7 mouse cellular contexts compared by ENCODE assay signal in genomic region chr15:79951226-79951625, GRCm38 (mm10). TPM values are rescaled to one million over a fixed set of nuclear protein-coding genes. Genes with fewer than 3 reads are reported as not detected.
DNase-seq lines count a peak whose midpoint lies in the region; ATAC-seq and TF ChIP-seq lines count a peak whose summit lies in the region.

No protein-coding gene starts in this region.

- peak overlapping the region; percentile 67 for H3K4me2 ChIP-seq in forebrain, embryonic 13.5 days
- peak overlapping the region; percentile 65 for H3K4me2 ChIP-seq in hindbrain, embryonic 15.5 days
- H3K4me2 ChIP-seq in midbrain, postnatal 0 days (ENCODE audit: low read depth, low read length, poor library complexity, severe bottlenecking): peak overlapping the region; percentile 62; the same call in 1 of the 2 replicates

- WGBS in forebrain, embryonic 13.5 days: 78% methylated on average over 6 of the region's 6 CpGs
- 81% methylated on average over 6 of the region's 6 CpGs for WGBS in hindbrain, embryonic 15.5 days
- 68% methylated on average over 6 of the region's 6 CpGs for WGBS in midbrain, postnatal 0 days

- no peaks in the 10 kb centered on the region; the same call in 1 of the 2 replicates for H3K27me3 ChIP-seq in forebrain, embryonic 13.5 days
- H3K27me3 ChIP-seq in hindbrain, embryonic 15.5 days: no peaks in the 10 kb centered on the region
- no peaks in the 10 kb centered on the region for H3K27me3 ChIP-seq in midbrain, postnatal 0 days (ENCODE audit: insufficient read depth, low read length)

- no peak for TF ChIP-seq CTCF in left cerebral cortex, adult 2 months (IDR thresholded peaks at IDR 0.05)
- TF ChIP-seq CTCF in midbrain, postnatal 0 days (IDR thresholded peaks at IDR 0.05): no peak

- H3K9me3 ChIP-seq in forebrain, embryonic 13.5 days (replicated peaks): no peaks in the 10 kb centered on the region
- H3K9me3 ChIP-seq in hindbrain, embryonic 15.5 days: no peaks in the 10 kb centered on the region
- H3K9me3 ChIP-seq in midbrain, postnatal 0 days (ENCODE audit: low read length): no peaks in the 10 kb centered on the region

- H3K27ac ChIP-seq in left cerebral cortex, adult 2 months: peak overlapping the region; percentile 77
- H3K27ac ChIP-seq in forebrain, embryonic 13.5 days: peak overlapping the region; percentile 51; the same call in 1 of the 2 replicates
- peak overlapping the region; percentile 73 for H3K27ac ChIP-seq in hindbrain, embryonic 15.5 days (replicated peaks)
- H3K27ac ChIP-seq in midbrain, postnatal 0 days (ENCODE audit: low read depth, low read length): peak overlapping the region; percentile 67

- no peak for ATAC-seq in forebrain, embryonic 13.5 days
- ATAC-seq in hindbrain, embryonic 15.5 days (ENCODE audit: low FRiP score, low read depth): no peak
- no peak for ATAC-seq in midbrain, postnatal 0 days (ENCODE audit: low FRiP score)

- intact Hi-C loops in left cerebral cortex, adult 2 months (cut with DNase I): loop anchor here (2.0 kb wide), 1 partner anchor 60 kb away; no protein-coding TSS in a partner anchor
- intact Hi-C loops in left cerebral cortex, postnatal 14 days (cut with DNase I): loop anchor here (2.0 kb wide), 1 partner anchor 56 kb away; no protein-coding TSS in a partner anchor

- no peak for DNase-seq in left cerebral cortex, adult 2 months (ENCODE audit: extremely low spot score in 1 of 2, low spot score in 2 of 2)
- no peak for DNase-seq in left cerebral cortex, postnatal 14 days (ENCODE audit: low spot score in 2 of 2)
- DNase-seq in midbrain, postnatal 0 days (ENCODE audit: low spot score): no peak
- DNase-seq in cerebellum, postnatal 36 days: no peak
- DNase-seq in embryo, embryonic 9.5 days (ENCODE audit: extremely low spot score): no peak

- H3K4me1 ChIP-seq in forebrain, embryonic 13.5 days: peaks cover 28% of the 10 kb centered on the region
- peaks cover 29% of the 10 kb centered on the region for H3K4me1 ChIP-seq in hindbrain, embryonic 15.5 days (replicated peaks)
- H3K4me1 ChIP-seq in midbrain, postnatal 0 days (ENCODE audit: insufficient read depth, low read length): peaks cover 15% of the 10 kb centered on the region; the same call in 1 of the 2 replicates

- H3K36me3 ChIP-seq in forebrain, embryonic 13.5 days (ENCODE audit: poor library complexity, severe bottlenecking): no peaks in the 10 kb centered on the region
- H3K36me3 ChIP-seq in hindbrain, embryonic 15.5 days: no peaks in the 10 kb centered on the region
- no peaks in the 10 kb centered on the region for H3K36me3 ChIP-seq in midbrain, postnatal 0 days (ENCODE audit: insufficient read depth, low read length)

- peak overlapping the region; percentile 59; the same call in 1 of the 2 replicates for H3K9ac ChIP-seq in forebrain, embryonic 13.5 days
- peak overlapping the region; percentile 49; the same call in 1 of the 2 replicates for H3K9ac ChIP-seq in hindbrain, embryonic 15.5 days
- peak overlapping the region; percentile 59 for H3K9ac ChIP-seq in midbrain, postnatal 0 days (replicated peaks; ENCODE audit: low read length, poor library complexity, severe bottlenecking)

- H3K4me3 ChIP-seq in left cerebral cortex, adult 2 months: no peak overlapping the region
- no peak overlapping the region for H3K4me3 ChIP-seq in forebrain, embryonic 13.5 days
- 0 out of 2 replicates have a peak overlapping the region, but pooled peaks have one; percentile 35 for H3K4me3 ChIP-seq in hindbrain, embryonic 15.5 days
- H3K4me3 ChIP-seq in midbrain, postnatal 0 days (ENCODE audit: low read depth, low read length): peak overlapping the region; percentile 33

RNA-seq across cellular contexts. Expression of gene Cbx7, which starts 19.7 kb away (rescaled TPM):
- total RNA-seq in left cerebral cortex, adult 2 months (2021): 10 to 100 TPM; 52.3 to 52.6 TPM
- 10 to 100 TPM in 1 of 2 experiments, 1 to 10 TPM in 1; 9.9 to 11.9 TPM for total RNA-seq in left cerebral cortex, postnatal 14 days (2021)
- polyA plus RNA-seq in forebrain, embryonic 13.5 days (2015; fragmentation: Nextera tagmentation; extraction: Ambion mirVana): 2.5 and 2.9 TPM in 2 replicates
- 4.5 and 4.7 TPM in 2 replicates for polyA plus RNA-seq in hindbrain, embryonic 15.5 days (2015; fragmentation: Nextera tagmentation; extraction: Ambion mirVana)
- 7.7 and 14.9 TPM in 2 replicates for total RNA-seq in midbrain, postnatal 0 days (2014; rRNA removed)
- 3.4 and 3.5 TPM in 2 replicates for polyA plus RNA-seq in midbrain, postnatal 0 days (2015; fragmentation: Nextera tagmentation; extraction: Ambion mirVana)

RNA-seq across cellular contexts. Expression of gene Apobec3, which starts 59.8 kb away (rescaled TPM):
- total RNA-seq in left cerebral cortex, adult 2 months (2021): 1 to 10 TPM; 5.1 to 6.1 TPM
- total RNA-seq in left cerebral cortex, postnatal 14 days (2021): 1 to 10 TPM; 4.2 to 5.1 TPM
- polyA plus RNA-seq in forebrain, embryonic 13.5 days (2015; fragmentation: Nextera tagmentation; extraction: Ambion mirVana): 5.8 and 6.6 TPM in 2 replicates
- 4.3 and 5.7 TPM in 2 replicates for polyA plus RNA-seq in hindbrain, embryonic 15.5 days (2015; fragmentation: Nextera tagmentation; extraction: Ambion mirVana)
- 3.4 and 5.4 TPM in 2 replicates for total RNA-seq in midbrain, postnatal 0 days (2014; rRNA removed)
- polyA plus RNA-seq in midbrain, postnatal 0 days (2015; fragmentation: Nextera tagmentation; extraction: Ambion mirVana): 3.3 and 3.4 TPM in 2 replicates

Comparison
In these comparisons a context has a peak if more than half of its experiments do, and no peak if none do; other contexts are left out.
1. H3K4me3 ChIP-seq: peak in hindbrain, embryonic 15.5 days (single experiment) and midbrain, postnatal 0 days (single experiment); none in left cerebral cortex, adult 2 months (single experiment) and forebrain, embryonic 13.5 days (single experiment).
2. Peak in every context shown above with its lines, with median percentiles within 50 percentile points of each other: H3K27ac ChIP-seq, H3K4me2 ChIP-seq and H3K9ac ChIP-seq.